Mouse (Mus musculus): ENCODE results near the gene Zdhhc1.

The Zdhhc1 gene

DNA sequence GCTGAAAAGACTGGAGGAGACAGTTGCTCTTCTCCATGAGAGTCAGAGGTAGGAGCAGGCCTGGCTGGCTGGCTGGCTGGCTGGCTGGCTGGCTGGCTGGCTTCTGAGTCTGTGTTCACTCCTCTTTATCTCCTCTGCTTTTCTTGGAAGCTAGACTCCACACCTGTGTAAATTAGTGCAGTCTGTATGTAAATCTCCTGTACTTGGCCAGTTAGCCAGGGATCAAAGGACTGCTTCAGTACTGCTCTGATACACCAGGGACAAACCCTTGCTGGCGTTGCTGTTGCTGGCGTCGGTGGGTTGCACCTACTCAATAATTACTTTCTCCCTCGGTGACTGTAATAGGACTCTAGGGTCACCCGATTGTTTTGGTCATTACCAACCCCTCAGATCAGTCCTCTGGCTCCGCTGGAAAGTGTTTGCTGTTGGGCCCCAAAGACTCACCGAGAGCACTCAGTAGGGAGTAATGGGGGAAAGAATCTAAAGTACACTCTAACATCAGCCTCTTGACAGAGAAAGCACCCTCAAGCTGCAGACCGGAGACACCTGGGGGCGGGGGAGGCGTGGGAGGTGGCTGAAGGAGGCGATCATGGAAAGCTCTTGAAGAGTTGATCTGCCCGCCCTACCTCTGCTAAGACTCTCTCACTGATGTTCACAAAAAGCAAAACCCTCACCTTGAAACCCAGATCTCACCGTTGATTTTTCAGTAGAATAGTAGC lies 35.5 kb downstream of the Zdhhc1 start:
- CTCF ChIA-PET = no interaction called here

DNA sequence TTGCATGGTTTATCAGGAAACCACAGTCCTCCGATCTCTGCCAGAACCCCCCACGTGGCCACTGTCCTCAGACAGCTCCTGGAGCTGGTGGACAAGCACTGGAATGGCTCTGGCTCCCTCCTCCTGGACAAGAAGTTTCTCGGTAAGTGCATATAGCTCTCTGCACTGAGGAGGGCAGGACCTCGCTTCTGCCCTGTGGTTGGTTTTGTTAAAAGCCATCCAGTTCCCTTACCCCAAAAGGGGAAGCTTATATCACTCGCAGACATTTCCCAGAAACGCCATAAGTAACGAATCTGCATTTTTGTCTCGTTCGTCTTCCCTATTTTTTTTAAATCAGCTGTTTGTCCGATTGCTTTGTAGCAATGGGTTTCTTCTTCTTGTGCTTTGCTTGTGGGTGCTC lies 41.5 kb downstream of the Zdhhc1 start:
- CTCF ChIA-PET = no interaction called here

DNA sequence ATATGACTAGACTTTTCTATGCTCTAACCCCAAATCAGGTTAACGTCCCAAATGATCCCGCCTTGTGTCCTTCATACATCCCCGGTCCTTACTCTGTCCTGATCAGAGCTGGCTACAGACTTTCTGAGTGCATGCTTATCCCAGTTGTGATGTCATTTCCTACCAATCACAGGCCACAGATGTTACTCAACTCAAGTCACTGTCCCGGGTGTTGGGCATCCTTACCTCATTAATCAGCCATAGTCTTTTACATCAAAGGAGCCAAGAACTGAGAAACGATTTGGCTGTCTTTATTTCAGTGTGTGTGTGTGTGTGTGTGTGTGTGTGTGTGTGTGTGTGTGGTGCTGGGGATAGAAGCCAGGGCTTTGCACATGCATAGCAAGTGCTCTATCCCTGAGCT lies 42.6 kb downstream of the Zdhhc1 start:
- CTCF ChIA-PET = no interaction called here

DNA sequence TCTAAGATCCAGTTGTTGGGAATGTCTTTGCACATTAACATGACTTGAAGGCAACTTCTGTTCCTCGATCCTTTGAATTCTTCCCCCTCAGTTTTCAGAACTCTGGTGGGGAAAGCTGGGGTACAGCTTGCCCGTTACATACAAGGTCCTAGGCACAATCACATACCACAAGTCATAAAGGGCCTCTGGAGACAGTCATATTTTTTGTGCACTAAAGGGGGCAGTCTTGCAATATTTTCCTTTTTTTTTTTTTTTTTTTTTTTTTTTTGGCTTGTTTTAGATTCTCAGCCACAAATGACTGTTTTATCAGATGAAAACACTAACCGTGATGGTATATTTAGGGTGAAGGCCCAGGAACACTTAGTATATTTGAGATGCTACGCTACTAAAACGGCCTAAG lies 43.4 kb downstream of the Zdhhc1 start:
- CTCF ChIA-PET = no interaction called here

DNA sequence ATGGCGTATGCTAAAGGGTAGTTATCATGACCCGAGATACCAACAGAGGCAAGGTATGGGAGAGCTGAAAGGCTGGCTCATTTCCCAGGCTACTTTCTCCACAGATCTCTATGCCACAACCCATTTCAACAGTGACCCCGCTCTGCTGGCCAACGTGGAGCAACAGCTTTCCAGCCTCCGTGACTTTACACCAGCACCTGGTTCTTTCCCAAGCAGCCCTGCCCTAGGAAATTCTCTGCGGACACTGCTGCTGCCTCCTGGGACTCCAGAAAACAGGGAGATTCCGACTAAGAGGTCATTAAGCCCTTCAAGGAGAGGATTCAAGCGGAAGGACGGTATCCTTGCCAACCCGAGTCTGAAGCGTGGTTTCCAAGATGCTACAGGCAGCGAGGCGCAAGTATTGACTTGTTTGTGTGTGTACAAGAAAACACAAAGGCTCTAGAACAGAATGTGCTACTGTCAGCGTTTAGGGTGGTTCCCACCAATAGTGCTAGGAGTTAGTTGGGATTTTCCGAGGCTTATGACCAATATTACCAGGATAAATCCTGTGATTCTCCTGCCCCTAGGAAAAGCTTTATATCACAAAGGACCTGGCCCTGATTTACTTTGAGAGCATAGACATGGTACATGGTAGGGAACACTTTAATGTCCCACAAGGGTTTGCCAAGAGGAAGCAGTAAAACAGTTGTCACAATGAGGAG lies 44.6 kb downstream of the Zdhhc1 start:
- CTCF ChIA-PET = no interaction called here

DNA sequence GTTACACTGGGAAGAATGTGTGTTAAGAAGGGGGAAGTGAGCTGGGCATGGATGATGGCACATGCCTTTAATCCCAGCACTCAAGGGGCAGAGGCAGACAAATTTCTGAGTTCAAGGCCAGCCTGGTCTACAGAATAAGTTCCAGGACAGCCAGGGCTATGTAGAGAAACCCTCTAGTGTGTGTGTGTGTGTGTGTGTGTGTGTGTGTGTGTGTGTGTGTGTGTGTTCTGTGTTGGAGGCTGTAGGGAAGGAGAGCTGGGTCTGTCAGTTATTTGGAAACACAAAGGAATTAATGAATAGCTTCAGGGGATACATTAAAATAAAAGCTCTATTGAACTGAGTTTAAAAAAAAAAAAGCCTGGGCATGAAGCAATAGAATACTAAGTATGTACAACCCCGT lies 45.7 kb downstream of the Zdhhc1 start:
- CTCF ChIA-PET = no interaction called here

DNA sequence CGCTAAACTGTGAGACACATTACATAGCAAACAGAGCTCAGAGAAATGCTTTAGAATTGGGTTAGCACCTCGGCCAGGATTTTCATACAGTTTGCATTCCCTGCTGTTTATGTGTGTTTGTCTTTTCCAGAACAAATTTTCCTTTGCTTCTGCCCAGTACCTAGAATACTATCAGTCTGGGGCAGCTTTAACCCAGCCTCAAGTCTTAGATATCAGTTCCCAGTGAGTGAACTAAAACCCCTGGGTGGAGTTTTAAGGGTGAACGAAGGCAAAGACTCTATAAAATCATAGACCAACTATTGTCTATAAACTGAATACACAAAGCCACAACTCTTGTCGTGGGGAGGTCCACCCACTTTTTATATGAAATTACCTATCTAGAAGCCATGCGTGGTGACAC lies 48.1 kb downstream of the Zdhhc1 start:
- CTCF ChIA-PET = interaction anchor here (0.6 kb wide), 1 partner anchor 1893 kb away, joined by 3 read pairs; no protein-coding TSS in a partner anchor

DNA sequence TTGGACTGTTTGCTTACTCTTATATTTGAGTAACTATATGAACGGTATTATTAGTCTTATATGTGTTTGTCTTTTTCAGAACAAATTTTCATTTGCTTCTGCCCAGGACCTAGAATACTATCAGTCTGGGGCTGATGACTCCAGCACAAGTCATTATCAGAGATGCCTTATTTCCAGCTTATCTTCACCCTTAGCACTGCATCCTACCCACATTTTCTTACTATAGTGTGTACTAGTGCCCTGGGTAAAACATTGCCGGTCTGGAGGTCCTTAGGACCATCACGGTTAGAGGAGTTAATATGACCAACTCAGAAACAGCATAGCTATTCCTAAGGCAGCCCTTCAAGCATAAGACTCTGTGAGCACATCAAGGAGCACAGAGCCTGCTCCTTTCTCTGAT lies 48.5 kb downstream of the Zdhhc1 start:
- CTCF ChIA-PET = interaction anchor here (0.6 kb wide), 2 partner anchors 24 to 1893 kb away, joined by 3 read pairs; no protein-coding TSS in a partner anchor

DNA sequence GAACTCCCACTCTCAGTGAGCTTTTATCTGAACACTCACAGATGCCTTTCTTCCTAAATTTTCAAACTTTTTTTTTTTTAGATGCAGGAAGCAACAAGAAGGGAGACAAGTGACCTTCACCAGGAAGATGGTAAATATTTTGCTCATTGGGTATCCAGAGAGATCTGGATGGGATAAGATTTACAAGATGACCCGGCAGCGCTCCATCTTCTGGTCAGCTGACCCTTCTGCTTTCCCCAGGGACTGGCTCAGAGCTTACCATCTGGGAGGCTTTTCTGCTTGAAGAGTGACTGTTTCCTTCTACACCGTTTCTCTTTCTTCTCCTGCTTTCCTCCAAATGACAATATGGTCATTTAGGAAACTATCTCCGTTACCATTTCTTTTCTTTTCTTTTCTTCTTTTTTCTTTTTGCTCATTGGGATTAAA lies 50.6 kb downstream of the Zdhhc1 start:
- CTCF ChIA-PET = no interaction called here

DNA sequence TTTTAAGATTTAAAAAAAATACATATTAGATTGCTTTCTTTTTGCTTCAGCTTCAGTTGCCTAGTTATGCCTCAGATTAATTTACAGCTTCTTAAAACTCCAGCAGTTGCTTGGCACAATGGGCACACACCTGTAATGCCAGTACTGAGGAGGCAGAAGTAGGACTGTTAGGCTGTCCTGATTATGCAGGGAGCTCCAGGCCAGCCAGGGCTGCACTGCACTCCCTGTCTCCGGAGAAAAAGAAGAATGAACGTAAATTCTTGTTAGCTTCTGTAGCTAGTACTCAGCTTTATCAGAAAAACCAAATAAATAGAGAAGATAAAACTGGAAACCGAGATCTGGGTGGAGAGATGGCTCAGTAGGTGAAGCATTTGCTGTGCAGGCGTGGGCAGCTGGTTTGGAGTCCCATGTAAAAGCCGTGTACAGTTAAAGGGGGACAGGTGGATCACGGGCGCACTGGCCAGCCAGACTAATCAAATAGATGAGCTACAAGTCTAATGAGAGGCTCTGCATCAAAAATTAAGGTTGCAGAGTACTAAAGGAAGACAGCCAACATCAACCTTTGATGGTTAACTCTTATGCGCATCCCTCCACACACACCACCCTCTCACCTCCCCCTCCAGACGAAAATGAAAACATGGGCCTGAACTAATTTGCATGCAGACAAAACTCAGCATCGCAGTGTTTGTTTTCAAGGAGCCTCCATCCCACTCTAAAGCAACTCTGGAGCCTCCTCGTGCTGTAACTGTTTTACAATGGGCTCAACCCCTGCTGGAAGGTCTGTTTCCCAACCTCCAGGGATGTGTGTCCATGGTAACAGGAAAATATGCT lies 51.2 kb downstream of the Zdhhc1 start:
- CTCF ChIA-PET = no interaction called here

DNA sequence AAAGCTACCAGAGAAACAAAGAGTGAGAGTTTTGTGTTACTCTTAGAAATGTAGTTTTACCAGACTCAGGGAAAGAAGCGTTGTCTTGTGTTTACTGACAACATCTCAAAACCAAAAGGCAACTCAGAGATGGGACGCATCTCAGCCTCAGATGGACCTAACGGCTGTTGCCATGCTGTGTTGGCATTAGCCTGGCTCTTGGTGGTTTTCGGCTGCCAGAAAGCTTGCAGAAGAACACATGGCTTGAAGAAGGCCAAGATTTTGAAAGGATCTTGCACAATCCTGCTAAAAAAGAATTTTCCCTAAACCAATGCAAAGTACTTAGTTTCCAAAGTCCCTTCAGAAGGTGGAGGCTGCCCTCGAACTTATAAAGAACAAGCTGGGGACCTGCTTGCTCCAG lies 54.0 kb downstream of the Zdhhc1 start:
- CTCF ChIA-PET = no interaction called here

DNA sequence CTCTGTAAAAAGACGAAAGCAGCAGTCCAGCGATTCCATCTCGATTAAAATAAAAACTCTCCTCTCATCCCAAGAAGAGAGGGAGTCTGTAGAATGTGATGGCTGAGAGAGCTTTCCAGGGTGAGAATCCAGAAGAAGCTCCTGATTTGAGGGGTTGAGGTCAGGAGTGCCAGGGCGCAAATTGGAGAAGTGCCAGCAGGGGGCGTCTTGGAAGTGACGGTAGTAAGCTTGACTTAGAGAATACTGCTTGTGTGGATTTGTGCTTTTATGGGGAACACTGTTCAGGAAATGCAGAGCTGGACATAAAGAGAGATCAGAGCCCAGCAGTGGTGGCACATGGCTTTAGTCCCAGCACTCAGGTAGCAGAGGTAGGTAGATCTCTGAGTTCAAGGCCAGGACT lies 55.3 kb downstream of the Zdhhc1 start:
- CTCF ChIA-PET = no interaction called here

DNA sequence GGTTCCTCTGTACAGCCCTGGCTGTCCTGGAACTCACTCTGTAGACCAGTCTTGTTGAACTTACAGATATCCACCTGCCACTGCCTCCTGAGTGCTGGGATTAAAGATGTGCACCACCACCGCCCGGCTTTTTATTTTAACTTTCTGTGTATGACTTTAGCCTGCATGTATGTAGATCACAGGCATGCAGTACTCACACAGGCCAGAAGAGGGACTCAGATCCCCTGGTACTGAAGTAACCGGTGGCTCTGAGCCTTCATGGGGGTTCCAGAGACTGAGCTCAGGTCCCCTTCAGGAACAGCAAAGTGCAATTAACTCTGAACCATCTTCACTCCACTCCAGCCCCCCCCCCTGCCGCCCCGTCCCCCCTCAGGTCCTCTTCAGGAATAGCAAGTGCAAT lies 57.8 kb downstream of the Zdhhc1 start:
- CTCF ChIA-PET = no interaction called here

DNA sequence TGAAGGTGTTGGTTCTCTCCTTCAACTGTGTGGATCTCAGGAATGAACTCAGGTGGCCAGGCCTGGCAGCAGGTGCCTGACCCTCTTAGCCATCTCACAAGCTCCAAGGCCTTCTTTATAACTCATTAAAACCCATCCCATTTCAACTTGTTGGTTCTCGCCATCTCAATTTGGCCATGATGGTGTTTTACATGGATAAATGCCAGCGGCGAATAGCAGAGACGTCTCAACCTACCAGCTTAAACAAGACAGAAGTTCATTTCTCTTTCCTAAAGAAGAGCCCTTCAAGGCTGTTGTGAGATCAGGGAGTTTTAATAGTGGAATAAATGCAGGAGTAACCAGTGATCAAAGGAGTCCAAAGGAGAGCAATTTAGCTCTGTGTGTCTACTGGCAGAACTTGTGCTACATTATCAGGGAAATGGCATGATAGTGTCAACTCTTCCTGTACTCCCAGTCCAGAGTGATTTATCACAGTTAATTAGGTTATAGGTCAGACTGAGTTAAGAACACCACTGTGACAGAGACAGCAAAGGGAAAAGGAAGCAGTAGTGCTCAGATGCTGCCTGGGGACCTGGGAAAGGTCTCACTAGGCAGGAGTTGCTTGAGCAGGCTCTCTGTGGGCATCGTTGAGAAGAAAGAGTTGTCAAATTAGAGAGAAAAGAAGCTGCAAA lies 59.5 kb downstream of the Zdhhc1 start:
- CTCF ChIA-PET = no interaction called here

DNA sequence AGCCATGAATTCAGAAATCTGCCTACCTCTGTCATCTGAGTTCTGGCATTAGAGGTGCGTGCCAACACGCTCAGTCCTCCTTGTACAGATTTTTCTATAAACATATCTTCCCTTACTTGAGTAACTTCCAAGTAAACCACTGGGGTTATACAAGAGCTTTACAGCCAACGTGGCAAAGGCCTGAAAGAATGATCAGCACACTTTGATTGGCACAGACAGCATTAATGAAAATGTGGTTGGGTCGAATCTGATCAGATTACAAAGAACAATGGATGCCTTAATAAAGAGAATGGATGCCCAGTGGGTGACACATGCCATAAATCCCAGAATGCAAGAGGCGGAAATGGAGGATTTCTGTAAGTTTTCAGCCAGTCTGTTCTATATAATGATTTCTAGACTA lies 60.5 kb downstream of the Zdhhc1 start:
- CTCF ChIA-PET = no interaction called here

DNA sequence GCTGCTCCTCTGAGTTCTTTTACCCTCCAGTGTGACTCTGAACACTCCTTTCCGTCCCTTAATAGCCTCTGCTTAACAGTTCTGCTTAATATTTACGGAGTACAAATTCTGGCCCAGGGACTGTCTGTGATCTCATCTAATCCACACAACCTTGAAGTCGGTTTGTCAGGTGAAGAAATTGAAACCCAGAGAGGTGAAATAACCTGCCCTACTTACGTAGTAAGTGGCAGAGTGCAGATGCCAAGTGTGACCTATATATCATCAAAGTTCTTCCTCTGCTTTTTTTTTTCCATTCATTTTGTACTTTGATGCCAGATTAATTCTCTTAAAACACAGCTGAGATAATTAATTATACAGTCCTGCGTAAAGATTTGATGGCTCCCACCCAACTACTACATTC lies 62.6 kb downstream of the Zdhhc1 start:
- CTCF ChIA-PET = no interaction called here

DNA sequence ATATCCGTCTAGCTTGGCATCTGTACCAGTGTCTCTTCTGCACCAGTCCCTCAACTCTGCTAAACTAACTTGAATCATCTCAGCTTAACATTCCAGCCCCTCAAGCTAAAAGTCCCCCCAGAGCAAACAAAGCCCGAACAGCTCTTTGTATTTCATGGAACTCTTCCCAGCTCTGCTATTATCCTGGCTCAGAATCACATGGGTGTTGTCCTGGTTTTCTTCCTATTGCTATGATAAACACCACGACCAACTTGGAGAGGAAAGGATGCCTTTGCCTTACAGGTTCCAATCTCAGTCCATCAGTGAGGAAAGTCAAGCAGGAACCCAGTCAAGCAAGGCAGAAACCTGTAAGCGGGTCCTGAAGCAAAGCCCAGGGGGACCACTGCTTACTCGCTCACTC lies 63.2 kb downstream of the Zdhhc1 start:
- CTCF ChIA-PET = no interaction called here

DNA sequence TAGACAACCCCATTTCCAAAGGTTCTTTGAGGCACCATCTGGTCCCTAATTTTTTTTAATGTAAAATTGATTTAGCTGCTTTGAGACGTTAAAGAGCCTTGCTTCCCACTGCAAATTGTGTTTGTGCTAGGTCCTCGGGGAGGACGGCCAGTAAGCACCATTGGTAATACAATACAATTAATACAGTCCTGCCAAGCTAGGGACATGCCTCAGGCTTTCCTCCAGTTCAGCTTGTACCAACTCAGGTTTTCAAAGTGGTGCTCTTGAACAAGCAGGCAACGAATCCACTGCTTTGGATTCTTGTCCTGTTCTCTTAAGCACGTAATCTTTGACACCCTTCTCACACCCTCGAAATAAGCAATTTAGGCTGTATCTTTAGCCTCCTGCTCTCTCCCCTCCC lies 63.7 kb downstream of the Zdhhc1 start:
- CTCF ChIA-PET = no interaction called here

DNA sequence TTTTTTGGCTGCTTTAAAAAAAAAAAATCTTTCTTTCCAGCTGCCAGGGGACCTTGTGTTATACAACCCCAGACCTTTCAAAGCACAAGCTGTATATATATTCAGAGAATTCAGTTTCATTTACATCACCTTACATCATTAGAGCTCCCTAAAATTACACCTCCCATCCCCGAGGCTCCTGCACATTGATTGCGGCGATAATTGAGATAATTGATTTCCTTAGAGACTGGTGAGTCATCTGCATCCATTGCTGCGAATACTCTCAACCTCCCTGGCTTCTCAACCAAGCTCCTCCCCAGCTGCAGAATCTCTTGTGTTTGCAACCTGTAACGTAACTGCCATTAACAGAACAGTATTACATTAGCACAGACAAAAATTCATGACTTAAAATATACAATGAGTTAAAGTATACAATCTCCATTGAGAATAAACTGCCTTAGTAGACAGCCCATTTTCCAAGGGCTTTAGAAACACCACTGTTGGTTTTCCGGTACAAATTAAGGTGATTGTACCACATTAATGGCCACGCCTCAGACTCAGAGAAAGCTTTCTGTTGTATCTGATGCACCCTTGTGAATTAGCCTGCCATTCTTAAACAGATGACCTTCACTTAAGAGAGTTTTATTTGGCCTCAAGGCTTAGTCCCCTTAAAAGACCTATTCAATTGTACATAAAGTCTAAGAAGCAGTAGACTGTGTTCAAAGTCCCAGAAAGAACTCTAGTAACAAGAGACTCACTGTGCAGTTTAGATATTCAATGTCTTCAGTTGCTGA lies 64.8 kb downstream of the Zdhhc1 start:
- CTCF ChIA-PET = no interaction called here

DNA sequence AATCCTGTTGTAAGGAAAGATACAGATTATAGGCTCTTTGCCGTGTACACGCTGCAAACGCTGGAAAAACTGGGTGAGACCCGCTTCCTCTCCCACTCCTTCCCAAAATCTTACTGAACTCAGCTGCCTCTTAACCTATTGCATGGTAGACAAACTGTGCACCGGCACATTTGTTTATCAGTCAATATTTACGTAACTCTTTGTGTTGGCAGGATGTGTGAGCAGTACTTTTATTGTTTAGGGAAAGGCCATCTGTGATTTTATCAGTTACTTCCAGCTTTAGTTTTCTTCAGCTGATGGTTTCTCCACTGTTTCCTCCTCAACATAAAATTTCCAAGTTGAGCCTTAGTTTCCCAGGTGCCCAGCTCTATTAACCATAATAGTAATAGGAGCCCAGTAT lies 69.8 kb downstream of the Zdhhc1 start:
- CTCF ChIA-PET = no interaction called here
